Mouse (Mus musculus) CH12.LX (cell line): ENCODE data around the gene Adamtsl5. TPM values are rescaled to one million over a fixed set of nuclear protein-coding genes. Genes with fewer than 3 reads are reported as not detected.

Source experiments
- DNase-seq: peaks from one replicate; pipeline ENCODE4 v3.0.0-alpha.2; 2013; ENCODE audit errors: extremely low read depth
- H3K27ac ChIP-seq: 2 replicates; pipeline ENCODE4 v1.5.1; 2012; ENCODE audit warnings: low read depth, mild to moderate bottlenecking, control low read depth, moderate library complexity; ENCODE audit not compliant: insufficient read depth
- H3K27me3 ChIP-seq: replicated peaks from 2 replicates; pipeline ENCODE3; 2012; ENCODE audit warnings: inconsistent platforms
- H3K36me3 ChIP-seq, 2 experiments: replicated peaks in 1 of 2; 2 replicates each; pipeline versions ENCODE3 to v1.6.1; 2012; ENCODE audit warnings: inconsistent platforms in 1 of 2, low read length in 1 of 2, mild to moderate bottlenecking in 1 of 2, mixed read lengths in 1 of 2, moderate library complexity in 1 of 2; ENCODE audit not compliant: control insufficient read depth in 1 of 2, insufficient read depth in 1 of 2
- H3K4me1 ChIP-seq, 2 experiments: 2 replicates each; pipeline ENCODE4 v1.6.1; 2012; ENCODE audit warnings: inconsistent platforms in 1 of 2, moderate library complexity in 1 of 2; ENCODE audit not compliant: insufficient read depth in 2 of 2, control insufficient read depth in 1 of 2
- H3K4me2 ChIP-seq: 2 replicates; pipeline ENCODE4 v1.6.1; 2012; ENCODE audit warnings: low read depth, mild to moderate bottlenecking, control low read depth; ENCODE audit not compliant: poor library complexity, insufficient read depth, severe bottlenecking
- H3K4me3 ChIP-seq, 3 experiments: fragments of 150-350 bp in 1 of 3; sonication (generic) in 1 of 3; replicated peaks in 1 of 3; 2 replicates each; pipeline versions ENCODE3 to v1.5.1; 2011 to 2012; ENCODE audit warnings: low read depth in 2 of 3, low read length in 2 of 3, mild to moderate bottlenecking in 2 of 3, moderate library complexity in 2 of 3, control low read depth in 1 of 3, improper control_type of control experiment in 1 of 3, inconsistent platforms in 1 of 3, mixed read lengths in 1 of 3; ENCODE audit not compliant: poor library complexity in 1 of 3
- H3K79me2 ChIP-seq: replicated peaks from 2 replicates; pipeline ENCODE4 v1.6.1; 2012; ENCODE audit warnings: mild to moderate bottlenecking, moderate library complexity; ENCODE audit not compliant: control insufficient read depth, poor library complexity, insufficient read depth, severe bottlenecking; ENCODE audit errors: extremely low read depth
- H3K9ac ChIP-seq: 2 replicates; pipeline ENCODE4 v1.6.1; 2012; ENCODE audit warnings: low read depth, mild to moderate bottlenecking, control low read depth, moderate library complexity; ENCODE audit not compliant: insufficient read depth
- H3K9me3 ChIP-seq: replicated peaks from 2 replicates; pipeline ENCODE3; 2012; ENCODE audit warnings: low read length, inconsistent platforms, mixed read lengths
- BHLHE40 ChIP-seq: IDR thresholded peaks from 2 replicates; pipeline ENCODE4 v1.6.1; 2011; ENCODE audit warnings: mild to moderate bottlenecking, low read depth, low read length, improper control_type of control experiment
- CHD1 ChIP-seq: IDR thresholded peaks from 2 replicates; pipeline ENCODE4 v1.6.1; 2012; ENCODE audit warnings: low read depth, low read length, improper control_type of control experiment, inconsistent platforms
- CHD2 ChIP-seq: IDR thresholded peaks from 2 replicates; pipeline ENCODE4 v1.6.1; 2011; ENCODE audit warnings: low read length, improper control_type of control experiment
- CTCF ChIP-seq, 2 experiments: IDR thresholded peaks in 1 of 2; conservative IDR thresholded peaks in 1 of 2; 2 replicates each; pipeline ENCODE4 v1.5.1; 2011 to 2012; ENCODE audit warnings: low read depth in 2 of 2, low read length in 2 of 2, improper control_type of control experiment in 1 of 2, inconsistent platforms in 1 of 2, mild to moderate bottlenecking in 1 of 2, moderate library complexity in 1 of 2
- E2F4 ChIP-seq: IDR thresholded peaks from 2 replicates; pipeline ENCODE4 v1.6.1; 2011; ENCODE audit warnings: low read depth, low read length, improper control_type of control experiment; ENCODE audit not compliant: insufficient replicate concordance
- ELF1 ChIP-seq: IDR thresholded peaks from 2 replicates; pipeline ENCODE4 v1.6.1; 2014; ENCODE audit warnings: low read depth, mild to moderate bottlenecking, inconsistent platforms, low read length, improper control_type of control experiment
- EP300 ChIP-seq: IDR thresholded peaks from 2 replicates; pipeline ENCODE4 v1.6.1; 2011; ENCODE audit warnings: low read length, improper control_type of control experiment
- ETS1 ChIP-seq: conservative IDR thresholded peaks from 2 replicates; pipeline ENCODE4 v1.6.1; 2012; ENCODE audit warnings: low read depth, mild to moderate bottlenecking, inconsistent platforms, low read length, improper control_type of control experiment, moderate library complexity
- GABPA ChIP-seq: IDR thresholded peaks from 2 replicates; pipeline ENCODE4 v1.6.1; 2012; ENCODE audit warnings: low read depth, low read length, improper control_type of control experiment, inconsistent platforms; ENCODE audit not compliant: insufficient replicate concordance
- HCFC1 ChIP-seq: IDR thresholded peaks from 2 replicates; pipeline ENCODE4 v1.6.1; 2012; ENCODE audit warnings: low read depth, mild to moderate bottlenecking, inconsistent platforms, low read length, improper control_type of control experiment
- IRF4 ChIP-seq: IDR thresholded peaks from 2 replicates; pipeline ENCODE4 v1.6.1; 2014; ENCODE audit warnings: low read depth, mild to moderate bottlenecking, inconsistent platforms, low read length, improper control_type of control experiment
- JUN ChIP-seq: IDR thresholded peaks from 2 replicates; pipeline ENCODE4 v1.6.1; 2011; ENCODE audit warnings: low read depth, mild to moderate bottlenecking, low read length, improper control_type of control experiment, moderate library complexity; ENCODE audit not compliant: insufficient read depth
- JUND ChIP-seq: conservative IDR thresholded peaks from 2 replicates; pipeline ENCODE4 v1.6.1; 2011; ENCODE audit warnings: low read depth, low read length, improper control_type of control experiment
- KAT2A ChIP-seq: IDR thresholded peaks from 2 replicates; pipeline ENCODE4 v1.6.1; 2012; ENCODE audit warnings: low read length, improper control_type of control experiment, inconsistent platforms; ENCODE audit not compliant: insufficient replicate concordance
- MAFK ChIP-seq: IDR thresholded peaks from 2 replicates; pipeline ENCODE4 v1.6.1; 2011; ENCODE audit warnings: low read length, improper control_type of control experiment; ENCODE audit not compliant: insufficient replicate concordance
- MAX ChIP-seq: IDR thresholded peaks from 2 replicates; pipeline ENCODE4 v1.6.1; 2011; ENCODE audit warnings: low read length, improper control_type of control experiment
- MAZ ChIP-seq: IDR thresholded peaks from 2 replicates; pipeline ENCODE4 v1.6.1; 2012; ENCODE audit warnings: low read depth, mild to moderate bottlenecking, inconsistent platforms, low read length, improper control_type of control experiment, moderate library complexity
- MEF2A ChIP-seq: IDR thresholded peaks from 2 replicates; pipeline ENCODE4 v1.6.1; 2014; ENCODE audit warnings: low read depth, mild to moderate bottlenecking, inconsistent platforms, low read length, improper control_type of control experiment, borderline replicate concordance
- MXI1 ChIP-seq: IDR thresholded peaks from 2 replicates; pipeline ENCODE4 v1.6.1; 2011; ENCODE audit warnings: mild to moderate bottlenecking, low read depth, low read length, improper control_type of control experiment
- MYC ChIP-seq: IDR thresholded peaks from 2 replicates; pipeline ENCODE4 v1.6.1; 2011; ENCODE audit warnings: low read depth, mild to moderate bottlenecking, improper control_type of control experiment, low read length
- NELFE ChIP-seq: IDR thresholded peaks from 2 replicates; pipeline ENCODE4 v1.6.1; 2011; ENCODE audit warnings: low read depth, low read length, improper control_type of control experiment
- NRF1 ChIP-seq: IDR thresholded peaks from 2 replicates; pipeline ENCODE4 v1.6.1; 2014; ENCODE audit warnings: low read depth, mild to moderate bottlenecking, inconsistent platforms, low read length, improper control_type of control experiment, moderate library complexity
- PAX5 ChIP-seq: IDR thresholded peaks from 2 replicates; pipeline ENCODE4 v1.6.1; 2012; ENCODE audit warnings: low read length, inconsistent platforms, mixed read lengths
- POLR2A ChIP-seq: IDR thresholded peaks from 2 replicates; pipeline ENCODE4 v1.6.1; 2011; ENCODE audit warnings: low read depth, mild to moderate bottlenecking, improper control_type of control experiment, low read length
- POLR2AphosphoS2 ChIP-seq: IDR thresholded peaks from 2 replicates; pipeline ENCODE4 v1.6.1; 2011; ENCODE audit warnings: low read depth, low read length, improper control_type of control experiment
- RAD21 ChIP-seq: IDR thresholded peaks from 2 replicates; pipeline ENCODE4 v1.6.1; 2011; ENCODE audit warnings: low read depth, mild to moderate bottlenecking, low read length, improper control_type of control experiment, moderate library complexity
- RCOR1 ChIP-seq: conservative IDR thresholded peaks from 2 replicates; pipeline ENCODE4 v1.6.1; 2012; ENCODE audit warnings: low read depth, mild to moderate bottlenecking, inconsistent platforms, low read length, improper control_type of control experiment
- SIN3A ChIP-seq: IDR thresholded peaks from 2 replicates; pipeline ENCODE4 v1.6.1; 2012; ENCODE audit warnings: low read length, improper control_type of control experiment, inconsistent platforms
- SMC3 ChIP-seq: IDR thresholded peaks from 2 replicates; pipeline ENCODE4 v1.6.1; 2011; ENCODE audit warnings: low read depth, low read length, improper control_type of control experiment
- TBP ChIP-seq: conservative IDR thresholded peaks from 2 replicates; pipeline ENCODE4 v1.6.1; 2011; ENCODE audit warnings: low read depth, low read length, improper control_type of control experiment
- TCF12 ChIP-seq: IDR thresholded peaks from 2 replicates; pipeline ENCODE4 v1.6.1; 2014; ENCODE audit warnings: low read depth, mild to moderate bottlenecking, inconsistent platforms, low read length, improper control_type of control experiment
- UBTF ChIP-seq: IDR thresholded peaks from 2 replicates; pipeline ENCODE4 v1.6.1; 2012; ENCODE audit warnings: low read depth, mild to moderate bottlenecking, inconsistent platforms, low read length, improper control_type of control experiment, moderate library complexity
- USF1 ChIP-seq: IDR thresholded peaks from 2 replicates; pipeline ENCODE4 v1.6.1; 2014; ENCODE audit warnings: low read depth, mild to moderate bottlenecking, inconsistent platforms, low read length, improper control_type of control experiment
- USF2 ChIP-seq: conservative IDR thresholded peaks from 2 replicates; pipeline ENCODE4 v1.6.1; 2011; ENCODE audit warnings: low read depth, low read length, improper control_type of control experiment
- ZC3H11A ChIP-seq: IDR thresholded peaks from 2 replicates; pipeline ENCODE4 v1.6.1; 2012; ENCODE audit warnings: low read depth, mild to moderate bottlenecking, inconsistent platforms, low read length, improper control_type of control experiment
- ZKSCAN1 ChIP-seq: IDR thresholded peaks from 2 replicates; pipeline ENCODE4 v1.6.1; 2012; ENCODE audit warnings: low read depth, inconsistent platforms, low read length, improper control_type of control experiment, borderline replicate concordance
- ZMIZ1 ChIP-seq: IDR thresholded peaks from 2 replicates; pipeline ENCODE4 v1.6.1; 2012; ENCODE audit warnings: low read depth, mild to moderate bottlenecking, inconsistent platforms, low read length, improper control_type of control experiment
- ZNF384 ChIP-seq: IDR thresholded peaks from 2 replicates; pipeline ENCODE4 v1.6.1; 2012; ENCODE audit warnings: low read depth, low read length, improper control_type of control experiment, inconsistent platforms
- dilution Hi-C: fragments of 300-500 bp; cut with MboI; formaldehyde crosslinking; loops from 2 replicates; pipeline ENCODE4 v1.14.3; 2020; ENCODE audit warnings: low sequenced_read_pairs; ENCODE audit not compliant: extremely low pct_unique_long_range_greater_than_20kb, extremely low pct_ligation_motif_present
- in situ Hi-C: fragments of 300-500 bp; cut with MboI; formaldehyde crosslinking; loops from 3 replicates; pipeline ENCODE4 v1.14.3; 2019; ENCODE audit warnings: low sequenced_read_pairs, low pct_ligation_motif_present, low pct_unique_long_range_greater_than_20kb, mixed read lengths
- polyA plus RNA-seq: library from polyadenylated mRNA; unstranded; fragments of >175 nt; gene quantifications from 2 replicates; pipeline ENCODE4 v1.2.1, GENCODE M21; 2012; ENCODE audit warnings: low read depth; ENCODE audit not compliant: insufficient read length
- total RNA-seq, 2 experiments: library from RNA; depleted of rRNA; stranded (reverse); fragments of 300-350 nt in 1 of 2; fragments of >200 nt in 1 of 2; gene quantifications; 2 replicates each; pipeline ENCODE4 v1.2.3; 2012 to 2014

Gene Adamtsl5
- total RNA-seq (2012; rRNA removed) (0.38 and 0.55 TPM in 2 replicates), total RNA-seq (2014; rRNA removed) (0.16 and 0.27 TPM in 2 replicates), polyA plus RNA-seq (0.07 and 0.16 TPM in 2 replicates)

DNA sequence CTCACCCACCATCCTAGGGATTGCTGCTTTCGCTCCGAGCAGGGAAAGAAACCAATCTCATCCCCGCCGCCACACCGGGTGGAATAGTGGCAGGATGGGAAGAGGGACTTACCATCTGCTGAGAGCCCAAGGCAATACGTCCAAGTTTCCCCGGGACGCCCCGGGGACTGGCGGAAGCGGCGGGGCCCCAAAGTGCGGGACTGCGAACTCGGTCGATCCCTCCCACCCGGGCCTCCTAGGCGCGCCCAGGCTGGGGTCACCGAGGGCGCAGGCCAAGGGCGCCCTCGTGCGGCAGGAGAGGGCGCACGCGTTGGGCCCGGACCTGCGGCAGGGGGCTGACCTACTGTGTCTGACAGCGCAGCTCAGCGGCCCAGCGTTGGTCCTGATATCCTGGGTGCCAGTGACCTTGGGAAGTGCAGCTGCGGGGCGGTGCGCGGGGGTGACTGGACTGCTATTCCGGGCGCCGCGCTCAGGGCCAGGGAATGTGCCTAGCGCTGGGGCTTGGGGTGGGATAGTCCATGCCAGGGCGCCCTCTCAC lies at the start of gene Adamtsl5:
Gene Adamtsl5 (minus strand): TSS at position 169 of the 538 bp plus-strand sequence.
- H3K4me2 ChIP-seq, result peak within 1 kb of the TSS; percentile 72
- dilution Hi-C loops (no loop called here), in situ Hi-C loops (loop anchor here (5.0 kb wide), 1 partner anchor 171 kb away; the partner anchor contains the start of gene Efna2)
- no peaks in the 10 kb centered on the region for H3K36me3 ChIP-seq
- H3K27me3 ChIP-seq, result peaks cover 80% of the 10 kb centered on the region
- peaks cover 3 to 10% of the 10 kb centered on the region in 2 experiments for H3K4me1 ChIP-seq
- TF ChIP-seq HCFC1 (no peak; the same call in 1 of the 2 replicates), ZNF384 (no peak), GABPA (no peak), ZMIZ1 (no peak), USF2 (no peak), ELF1 (peak; percentile 49), POLR2AphosphoS2 (no peak), NRF1 (0 out of 2 replicates have a peak, but pooled peaks have one; percentile 24), USF1 (no peak), RCOR1 (no peak), TCF12 (0 out of 2 replicates have a peak, but pooled peaks have one; percentile 19), MAZ (peak; percentile 73; the same call in 1 of the 2 replicates), SMC3 (peak; percentile 69), MEF2A (0 out of 2 replicates have a peak, but pooled peaks have one; percentile 12), EP300 (no peak), MAX (no peak), KAT2A (no peak), E2F4 (no peak), TBP (no peak), NELFE (no peak), MYC (no peak), BHLHE40 (no peak), CHD1 (no peak), CHD2 (no peak), MAFK (no peak), PAX5 (no peak), JUND (no peak), ZKSCAN1 (no peak), SIN3A (no peak), CTCF (conservative IDR thresholded peaks at IDR 0.05 in 1 of 2, IDR thresholded peaks at IDR 0.05 in 1 of 2; ENCODE audit: low read depth in 2 of 2, low read length in 2 of 2) (peak; percentile 20 to 92; a peak in 2 of 4 replicates), POLR2A (peak; percentile 37; the same call in 1 of the 2 replicates), JUN (no peak), RAD21 (peak; percentile 82), UBTF (no peak), ETS1 (no peak), ZC3H11A (0 out of 2 replicates have a peak, but pooled peaks have one; percentile 35), IRF4 (peak; percentile 48; the same call in 1 of the 2 replicates), MXI1 (no peak; the same call in 1 of the 2 replicates)
- peak; percentile 55 for DNase-seq
- H3K79me2 ChIP-seq, result no peaks in the 10 kb centered on the region
- H3K27ac ChIP-seq, result no peak within 1 kb of the TSS
- peak within 1 kb of the TSS; percentile 41 for H3K9ac ChIP-seq
- H3K4me3 ChIP-seq, result peak within 1 kb of the TSS; percentile 40 to 63 (median 40)
- H3K9me3 ChIP-seq, result peaks cover 2% of the 10 kb centered on the region
